Mouse (Mus musculus): ENCODE results near the gene Car3. TPM values are rescaled to one million over a fixed set of nuclear protein-coding genes. Genes with fewer than 3 reads are reported as not detected.

The Car3 gene
- polyA plus RNA-seq, 1 experiment from 2014 or later, result 2.9 TPM

- Histone ChIP-seq H3K27ac (replicated peaks; ENCODE audit: low read depth, low read length) (no peak overlapping the region), H3K4me1 (ENCODE audit: control insufficient read depth, insufficient read depth, low read length) (no peaks in the 10 kb centered on the region), H3K4me2 (ENCODE audit: low read depth, severe bottlenecking) (no peak overlapping the region), H3K9me3 (ENCODE audit: control insufficient read depth, low read length) (no peaks in the 10 kb centered on the region), H3K27me3 (ENCODE audit: control insufficient read depth, insufficient read depth, low read length) (no peaks in the 10 kb centered on the region), H3K36me3 (ENCODE audit: control insufficient read depth, insufficient read depth, low read length) (no peaks in the 10 kb centered on the region), H3K9ac (ENCODE audit: low read length) (no peak overlapping the region), H3K4me3 (ENCODE audit: low read depth, low read length) (no peak overlapping the region)
- WGBS, result 87% methylated on average over 3 of the region's 3 CpGs
- no peak for DNase-seq (ENCODE audit: low spot score)
- ATAC-seq (ENCODE audit: insufficient number of reproducible peaks, low FRiP score, low TSS enrichment, low read depth), result no peak
Measured at GRCm38 (mm10) chr3:14879293-14879692, 16.0 kb downstream of the Car3 start.

GRCm38 (mm10) chr3:14880277-14880676, 17.0 kb downstream of the Car3 start:
- Histone ChIP-seq H3K36me3 (ENCODE audit: control insufficient read depth, insufficient read depth, low read length) (no peaks in the 10 kb centered on the region), H3K4me2 (ENCODE audit: low read depth, severe bottlenecking) (no peak overlapping the region), H3K9ac (ENCODE audit: low read length) (no peak overlapping the region), H3K4me3 (ENCODE audit: low read depth, low read length) (no peak overlapping the region), H3K9me3 (ENCODE audit: control insufficient read depth, low read length) (no peaks in the 10 kb centered on the region), H3K4me1 (ENCODE audit: control insufficient read depth, insufficient read depth, low read length) (no peaks in the 10 kb centered on the region), H3K27ac (replicated peaks; ENCODE audit: low read depth, low read length) (no peak overlapping the region), H3K27me3 (ENCODE audit: control insufficient read depth, insufficient read depth, low read length) (0 out of 2 replicates have a peak, but pooled peaks cover 3% of the 10 kb centered on the region)
- WGBS, result 59% methylated on average over 2 of the region's 2 CpGs
- DNase-seq (ENCODE audit: low spot score) (no peak), ATAC-seq (ENCODE audit: insufficient number of reproducible peaks, low FRiP score, low TSS enrichment, low read depth) (no peak)

GRCm38 (mm10) chr3:14882005-14882404, 18.7 kb downstream of the Car3 start:
- no peak overlapping the region for H3K27ac ChIP-seq (replicated peaks; ENCODE audit: low read depth, low read length)
- no peak overlapping the region for H3K4me3 ChIP-seq (ENCODE audit: low read depth, low read length)
- no peaks in the 10 kb centered on the region for H3K4me1 ChIP-seq (ENCODE audit: control insufficient read depth, insufficient read depth, low read length)
- no peak for ATAC-seq (ENCODE audit: insufficient number of reproducible peaks, low FRiP score, low TSS enrichment, low read depth)
- no peak overlapping the region for H3K4me2 ChIP-seq (ENCODE audit: low read depth, severe bottlenecking)
- no peak overlapping the region for H3K9ac ChIP-seq (ENCODE audit: low read length)
- DNase-seq (ENCODE audit: low spot score), result no peak
- no peaks in the 10 kb centered on the region for H3K9me3 ChIP-seq (ENCODE audit: control insufficient read depth, low read length)
- H3K27me3 ChIP-seq (ENCODE audit: control insufficient read depth, insufficient read depth, low read length), result peaks cover 3% of the 10 kb centered on the region; the same call in 1 of the 2 replicates
- no peaks in the 10 kb centered on the region for H3K36me3 ChIP-seq (ENCODE audit: control insufficient read depth, insufficient read depth, low read length)

GRCm38 (mm10) chr3:14882756-14883155, 19.4 kb downstream of the Car3 start:
- Histone ChIP-seq H3K9me3 (ENCODE audit: control insufficient read depth, low read length) (no peaks in the 10 kb centered on the region), H3K4me2 (ENCODE audit: low read depth, severe bottlenecking) (no peak overlapping the region), H3K9ac (ENCODE audit: low read length) (no peak overlapping the region), H3K27me3 (ENCODE audit: control insufficient read depth, insufficient read depth, low read length) (peaks cover 4% of the 10 kb centered on the region; the same call in 1 of the 2 replicates), H3K27ac (replicated peaks; ENCODE audit: low read depth, low read length) (no peak overlapping the region), H3K4me1 (ENCODE audit: control insufficient read depth, insufficient read depth, low read length) (no peaks in the 10 kb centered on the region), H3K4me3 (ENCODE audit: low read depth, low read length) (no peak overlapping the region), H3K36me3 (ENCODE audit: control insufficient read depth, insufficient read depth, low read length) (no peaks in the 10 kb centered on the region)
- 73% methylated on average over 3 of the region's 3 CpGs for WGBS
- no peak for DNase-seq (ENCODE audit: low spot score)
- ATAC-seq (ENCODE audit: insufficient number of reproducible peaks, low FRiP score, low TSS enrichment, low read depth), result no peak

- Histone ChIP-seq H3K4me2 (ENCODE audit: low read depth, severe bottlenecking) (no peak overlapping the region), H3K27ac (replicated peaks; ENCODE audit: low read depth, low read length) (no peak overlapping the region), H3K27me3 (ENCODE audit: control insufficient read depth, insufficient read depth, low read length) (peaks cover 5% of the 10 kb centered on the region; the same call in 1 of the 2 replicates), H3K9me3 (ENCODE audit: control insufficient read depth, low read length) (no peaks in the 10 kb centered on the region), H3K4me3 (ENCODE audit: low read depth, low read length) (no peak overlapping the region), H3K4me1 (ENCODE audit: control insufficient read depth, insufficient read depth, low read length) (no peaks in the 10 kb centered on the region), H3K9ac (ENCODE audit: low read length) (no peak overlapping the region), H3K36me3 (ENCODE audit: control insufficient read depth, insufficient read depth, low read length) (no peaks in the 10 kb centered on the region)
- no peak for ATAC-seq (ENCODE audit: insufficient number of reproducible peaks, low FRiP score, low TSS enrichment, low read depth)
- DNase-seq (ENCODE audit: low spot score), result no peak
Measured at GRCm38 (mm10) chr3:14884826-14885225, 21.5 kb downstream of the Car3 start.

GRCm38 (mm10) chr3:14886102-14887098, 23.1 kb downstream of the Car3 start, which contains the start of gene Car2:
TSS of gene Car2 (plus strand) at chr3:14886273.
- DNase-seq (ENCODE audit: low spot score) (peak; percentile 74), ATAC-seq (ENCODE audit: insufficient number of reproducible peaks, low FRiP score, low TSS enrichment, low read depth) (peak; percentile 85)
- Histone ChIP-seq H3K36me3 (ENCODE audit: control insufficient read depth, insufficient read depth, low read length) (no peaks in the 10 kb centered on the region), H3K27me3 (ENCODE audit: control insufficient read depth, insufficient read depth, low read length) (peaks cover 5% of the 10 kb centered on the region; the same call in 1 of the 2 replicates), H3K9ac (ENCODE audit: low read length) (peak within 1 kb of the TSS; percentile 24), H3K4me3 (ENCODE audit: low read depth, low read length) (peak within 1 kb of the TSS; percentile 48), H3K4me2 (ENCODE audit: low read depth, severe bottlenecking) (peak within 1 kb of the TSS; percentile 64), H3K27ac (replicated peaks; ENCODE audit: low read depth, low read length) (no peak within 1 kb of the TSS), H3K9me3 (ENCODE audit: control insufficient read depth, low read length) (no peaks in the 10 kb centered on the region), H3K4me1 (ENCODE audit: control insufficient read depth, insufficient read depth, low read length) (no peaks in the 10 kb centered on the region)
- under 1% methylated on average over 91 of the region's 95 CpGs for WGBS

- H3K9ac ChIP-seq (ENCODE audit: low read length), result no peak overlapping the region
- no peaks in the 10 kb centered on the region for H3K36me3 ChIP-seq (ENCODE audit: control insufficient read depth, insufficient read depth, low read length)
- no peak overlapping the region for H3K27ac ChIP-seq (replicated peaks; ENCODE audit: low read depth, low read length)
- DNase-seq (ENCODE audit: low spot score) (no peak), ATAC-seq (ENCODE audit: insufficient number of reproducible peaks, low FRiP score, low TSS enrichment, low read depth) (no peak)
- no peaks in the 10 kb centered on the region for H3K4me1 ChIP-seq (ENCODE audit: control insufficient read depth, insufficient read depth, low read length)
- WGBS, result 42% methylated on average over 11 of the region's 11 CpGs
- H3K4me2 ChIP-seq (ENCODE audit: low read depth, severe bottlenecking), result peak overlapping the region; percentile 64
- peaks cover 5% of the 10 kb centered on the region; the same call in 1 of the 2 replicates for H3K27me3 ChIP-seq (ENCODE audit: control insufficient read depth, insufficient read depth, low read length)
- H3K4me3 ChIP-seq (ENCODE audit: low read depth, low read length), result peak overlapping the region; percentile 48; the same call in 1 of the 2 replicates
- H3K9me3 ChIP-seq (ENCODE audit: control insufficient read depth, low read length), result no peaks in the 10 kb centered on the region
Measured at GRCm38 (mm10) chr3:14887134-14887666, 23.9 kb downstream of the Car3 start.

GRCm38 (mm10) chr3:14887686-14888295, 24.5 kb downstream of the Car3 start:
- DNase-seq (ENCODE audit: low spot score) (no peak), ATAC-seq (ENCODE audit: insufficient number of reproducible peaks, low FRiP score, low TSS enrichment, low read depth) (no peak)

More at GRCm38 (mm10) chr3:14887686-14888295, 24.5 kb downstream of the Car3 start:
- Histone ChIP-seq H3K4me3 (ENCODE audit: low read depth, low read length) (no peak overlapping the region), H3K9ac (ENCODE audit: low read length) (no peak overlapping the region), H3K27me3 (ENCODE audit: control insufficient read depth, insufficient read depth, low read length) (peaks cover 5% of the 10 kb centered on the region; the same call in 1 of the 2 replicates), H3K4me2 (ENCODE audit: low read depth, severe bottlenecking) (no peak overlapping the region), H3K36me3 (ENCODE audit: control insufficient read depth, insufficient read depth, low read length) (no peaks in the 10 kb centered on the region), H3K9me3 (ENCODE audit: control insufficient read depth, low read length) (no peaks in the 10 kb centered on the region), H3K4me1 (ENCODE audit: control insufficient read depth, insufficient read depth, low read length) (no peaks in the 10 kb centered on the region), H3K27ac (replicated peaks; ENCODE audit: low read depth, low read length) (no peak overlapping the region)
- WGBS, result 85% methylated on average over 10 of the region's 10 CpGs
